Mouse (Mus musculus) ES-Bruce4 (cell line): ENCODE data around the gene Edf1.

Experiments
- CTCF ChIP-seq: IDR thresholded peaks from one replicate; pipeline ENCODE4 v1.8.1; 2011; ENCODE audit warnings: low read depth, low read length
- EP300 ChIP-seq: IDR thresholded peaks from 2 replicates; pipeline ENCODE4 v1.6.1; 2011; ENCODE audit warnings: low read depth, low read length; ENCODE audit not compliant: insufficient read depth
- POLR2A ChIP-seq: IDR thresholded peaks from one replicate; pipeline ENCODE4 v1.8.1; 2011; ENCODE audit warnings: low read length; ENCODE audit not compliant: insufficient read depth

DNA sequence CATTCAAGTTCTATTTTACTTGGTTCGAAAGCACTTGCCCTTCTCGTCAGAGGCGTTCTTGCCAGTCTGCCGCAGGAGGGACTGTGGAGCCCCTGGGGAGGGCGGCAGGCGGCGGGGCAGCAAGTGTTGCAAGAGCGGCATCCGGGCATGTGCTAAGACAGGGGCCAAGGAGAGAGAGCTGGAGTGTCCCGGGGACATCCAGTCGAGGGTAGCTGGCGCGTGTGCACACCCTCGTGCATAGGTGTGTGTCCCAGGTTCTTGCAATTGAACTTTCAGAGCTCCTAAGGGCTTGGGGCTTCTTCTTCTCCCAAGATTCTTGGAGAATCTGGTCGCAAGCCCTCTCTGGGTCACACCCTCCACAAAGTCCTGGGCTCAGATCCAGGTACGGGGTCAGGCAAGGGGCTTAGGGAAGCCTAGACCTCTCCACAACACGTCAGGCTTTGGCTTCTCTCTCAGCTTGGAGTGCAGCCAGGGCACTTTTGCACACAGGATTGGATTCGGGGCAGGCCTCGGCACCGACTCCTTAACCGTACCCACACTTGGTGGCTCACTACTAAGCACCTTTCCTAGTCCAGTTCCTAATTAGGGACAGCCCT lies 17.9 kb downstream of the Edf1 start:
- no peak for TF ChIP-seq EP300
- TF ChIP-seq CTCF: no peak
- TF ChIP-seq POLR2A: no peak
